Mouse (Mus musculus): Measurements from ENCODE around the gene Il17rb.

The Il17rb gene

DNA sequence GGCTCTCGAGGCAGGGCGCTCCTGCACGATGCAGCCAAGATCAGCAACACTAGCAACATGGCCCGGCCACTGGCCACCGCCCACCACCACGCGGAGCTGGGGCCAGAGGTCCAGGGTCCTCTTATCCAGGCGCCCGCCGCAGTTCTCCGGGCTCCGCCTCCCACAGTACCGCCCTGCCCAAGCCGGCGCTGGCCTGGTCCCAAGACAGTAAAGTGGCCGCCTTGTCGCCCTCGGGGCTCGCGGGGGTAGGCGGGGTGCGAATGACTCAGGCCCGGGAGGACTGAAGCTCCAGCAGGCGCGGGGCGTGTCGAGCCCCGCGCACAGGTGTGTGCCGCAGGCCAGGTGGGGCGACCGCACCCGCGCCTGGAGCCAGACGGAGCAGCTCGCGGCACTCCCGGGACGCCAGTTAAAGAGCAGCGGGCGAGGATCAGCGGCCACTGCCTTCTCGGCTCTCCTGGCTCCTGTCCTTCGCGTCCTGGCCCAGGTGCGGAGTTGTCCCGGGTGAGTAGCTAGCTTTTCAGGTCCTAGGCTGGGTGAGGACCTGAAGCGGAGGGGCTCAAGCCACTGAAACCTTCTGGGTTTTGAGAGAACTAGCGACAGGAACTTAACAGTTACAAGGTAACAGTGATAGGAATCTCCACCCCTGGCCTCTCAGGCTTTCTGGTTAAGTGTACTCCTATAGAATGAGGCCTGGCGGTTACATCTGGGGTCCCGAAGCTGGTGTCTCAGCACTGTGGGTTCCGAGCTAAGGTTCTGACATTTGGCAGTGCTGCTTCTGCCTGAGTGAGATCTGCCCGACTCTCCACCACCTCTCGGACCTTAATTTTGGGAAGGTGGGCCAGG lies at the start of gene Il17rb, which contains the start of gene Chdh:
Il17rb (minus strand) TSS at position 164 of the 843 bp plus-strand sequence.
Chdh (plus strand) TSS at position 291 of the 843 bp plus-strand sequence.
- peak; percentile 70 for DNase-seq (ENCODE audit: low spot score)

DNA sequence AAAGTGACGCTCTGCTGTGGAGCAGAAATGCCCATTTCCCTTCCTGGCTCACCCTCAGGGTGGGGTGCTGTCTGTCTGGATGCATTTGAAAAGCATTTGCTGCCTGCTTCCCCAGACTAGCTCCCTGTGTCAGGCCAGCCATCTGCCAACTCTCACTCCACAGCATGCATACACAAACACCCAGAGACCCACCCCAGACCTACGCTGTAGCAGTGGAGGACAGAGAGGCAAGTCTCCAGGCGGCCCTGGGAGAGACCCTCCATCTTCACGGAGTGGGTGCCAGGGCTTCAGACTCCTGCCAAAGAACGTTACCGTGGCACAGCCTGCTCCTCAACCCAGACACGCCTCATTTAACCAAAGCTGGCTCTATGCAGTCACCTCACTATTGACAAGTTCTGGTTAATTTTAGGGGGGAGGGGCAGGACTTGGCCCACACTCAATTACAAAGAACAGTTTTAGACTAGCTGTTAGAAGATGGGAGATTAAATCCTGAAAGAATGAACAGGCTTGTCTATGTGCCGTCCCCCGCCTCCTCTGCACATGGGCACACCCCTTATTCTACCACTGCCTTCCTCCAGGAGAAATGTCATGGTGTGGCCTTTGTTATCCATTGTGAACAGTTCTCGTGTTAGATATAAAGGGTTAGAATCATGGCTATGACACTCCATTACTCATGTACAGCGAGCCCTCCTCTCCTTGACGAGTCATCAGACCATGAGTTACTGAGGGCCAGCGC lies 47.5 kb upstream of the Il17rb start:
- peak; percentile 74 for DNase-seq (ENCODE audit: low spot score)

- no peak for DNase-seq (ENCODE audit: low spot score)
Observed at GRCm38 (mm10) chr14:30054922-30055321, 46.2 kb upstream of the Il17rb start.

GRCm38 (mm10) chr14:30050280-30050679 lies 41.6 kb upstream of the Il17rb start:
- no peak for DNase-seq (ENCODE audit: low spot score)

GRCm38 (mm10) chr14:30048049-30048448 lies 39.4 kb upstream of the Il17rb start:
- no peak for DNase-seq (ENCODE audit: low spot score)

GRCm38 (mm10) chr14:30046976-30047375 lies 38.3 kb upstream of the Il17rb start:
- DNase-seq (ENCODE audit: low spot score), result no peak

GRCm38 (mm10) chr14:30045704-30046220 lies 37.1 kb upstream of the Il17rb start:
- DNase-seq (ENCODE audit: low spot score), result no peak

DNA sequence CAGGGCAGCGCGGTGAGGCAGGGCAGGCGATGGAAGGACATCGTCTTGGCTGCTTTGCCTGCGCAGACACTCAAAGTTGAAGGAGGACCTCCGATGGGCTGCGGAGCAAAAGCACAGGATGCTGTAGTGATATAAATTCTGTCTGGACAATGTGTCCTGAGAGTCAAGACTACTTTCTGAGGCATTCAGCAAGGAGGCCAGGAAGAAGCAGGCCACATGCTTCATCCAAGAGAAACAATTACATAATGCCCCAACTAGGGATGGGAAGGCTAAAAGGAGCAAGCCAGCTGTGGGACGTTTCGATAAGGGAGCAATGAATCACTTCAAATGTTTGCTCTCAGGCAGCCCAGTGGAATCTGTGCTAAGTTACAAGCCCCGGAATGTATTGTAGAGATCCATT lies 36.5 kb upstream of the Il17rb start:
- peak; percentile 10 for DNase-seq (ENCODE audit: low spot score)

DNA sequence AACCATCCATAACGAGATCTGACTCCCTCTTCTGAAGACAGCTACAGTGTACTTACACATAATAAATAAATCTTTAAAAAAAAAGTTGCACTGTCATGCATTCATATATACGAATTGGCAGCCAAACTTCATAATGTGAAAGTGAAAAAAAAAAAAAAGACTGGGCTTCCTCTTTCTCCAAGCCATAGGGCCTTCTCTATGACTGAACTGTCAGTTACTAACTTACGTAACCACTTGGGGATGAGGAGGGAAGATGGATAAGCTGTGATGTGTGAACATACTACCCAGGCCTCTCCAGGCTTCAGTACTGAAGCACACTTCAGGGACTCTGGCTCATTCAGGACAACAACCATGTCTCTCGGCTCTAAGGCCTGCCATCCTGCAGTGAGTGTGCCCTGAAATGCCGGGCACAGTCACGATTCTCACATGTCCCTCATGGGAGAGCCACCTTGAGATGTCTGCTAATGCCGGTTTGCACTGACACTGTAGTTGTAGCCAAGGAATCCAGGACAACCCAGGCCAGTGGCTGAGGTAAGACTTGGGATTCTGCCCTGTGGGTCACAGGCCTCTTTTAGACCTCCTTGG lies 34.8 kb upstream of the Il17rb start:
- no peak for DNase-seq (ENCODE audit: low spot score)

DNA sequence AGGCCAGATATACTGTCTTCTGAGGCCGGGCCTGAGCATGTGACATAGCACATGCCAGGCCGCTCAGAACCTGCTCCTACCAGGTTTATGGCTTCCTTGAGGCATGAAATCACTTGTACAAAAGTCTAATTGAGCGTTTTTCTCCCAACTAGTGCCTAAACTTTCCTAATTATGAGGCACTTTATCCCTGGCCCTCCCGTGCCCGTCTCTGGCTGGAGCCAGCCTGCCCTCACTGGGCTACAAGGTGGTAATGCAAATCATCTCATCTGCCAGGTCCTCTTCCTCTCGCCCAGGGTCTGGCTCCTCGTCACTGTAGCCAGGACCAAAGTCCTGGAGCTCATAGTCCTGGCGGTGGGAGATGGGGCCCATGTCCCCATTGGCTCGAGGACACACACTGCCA lies 33.1 kb upstream of the Il17rb start:
- no peak for DNase-seq (ENCODE audit: low spot score)

DNA sequence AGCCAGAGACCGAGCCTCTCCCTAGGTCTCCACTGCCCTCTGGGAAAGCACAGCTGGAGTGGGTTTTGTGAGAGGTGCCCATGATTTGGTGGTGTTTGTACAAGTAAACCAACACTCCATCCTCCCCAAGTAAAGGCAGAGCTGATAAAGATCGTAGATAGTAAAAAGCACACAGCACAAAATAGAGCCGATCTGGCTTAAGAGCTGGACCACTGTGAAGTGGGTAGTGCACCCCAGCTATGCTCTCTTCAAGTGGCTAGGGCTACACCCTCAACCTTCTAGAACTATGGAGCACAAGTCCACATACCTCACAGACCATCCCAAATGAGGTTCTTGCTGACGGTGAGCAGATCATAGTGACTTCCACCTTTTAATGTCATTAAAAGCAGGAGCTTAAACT lies 30.7 kb upstream of the Il17rb start:
- no peak for DNase-seq (ENCODE audit: low spot score)

GRCm38 (mm10) chr14:30038431-30038830 lies 29.7 kb upstream of the Il17rb start:
- DNase-seq (ENCODE audit: low spot score), result no peak

- no peak for DNase-seq (ENCODE audit: low spot score)
Observed at GRCm38 (mm10) chr14:30033405-30033804, 24.7 kb upstream of the Il17rb start.

DNA sequence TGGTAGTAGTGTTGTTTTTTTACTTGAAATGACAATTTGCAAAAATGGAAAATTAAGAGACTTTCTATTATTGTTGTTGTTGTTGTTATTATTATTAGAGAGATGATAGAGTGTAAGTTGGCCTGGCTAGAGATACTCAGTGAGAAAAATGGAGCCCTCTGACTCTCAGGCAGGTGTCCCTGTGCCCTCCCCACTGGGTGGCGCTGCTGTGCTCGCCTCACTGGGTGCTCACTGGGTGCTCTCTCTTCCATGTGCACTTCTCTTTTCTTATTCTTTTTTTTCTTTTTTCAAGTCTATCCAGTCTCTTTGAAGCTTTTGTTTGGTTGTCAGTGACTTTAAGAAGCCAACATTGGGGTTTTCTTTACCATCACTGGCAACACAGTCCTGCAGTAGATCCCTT lies 18.7 kb upstream of the Il17rb start:
- DNase-seq (ENCODE audit: low spot score), result no peak

DNA sequence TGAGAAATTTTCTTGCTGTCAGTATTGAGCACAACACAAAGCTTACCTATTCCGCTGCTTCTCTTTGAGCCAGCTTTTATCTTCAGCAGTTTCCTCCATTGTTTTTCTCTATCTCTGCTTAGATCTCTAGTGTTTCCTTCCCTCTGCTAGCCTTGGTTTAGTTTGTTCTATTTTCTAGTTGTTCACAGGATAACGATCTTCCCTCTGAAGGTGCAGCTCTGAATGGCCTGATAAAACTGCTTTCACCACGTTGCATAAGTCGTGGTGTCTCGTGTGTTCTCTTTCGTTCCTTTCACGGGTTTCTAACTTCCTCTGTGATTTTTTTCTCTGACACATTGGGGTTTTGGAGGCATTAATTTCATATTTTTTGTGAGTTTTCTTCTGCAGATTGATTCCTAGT lies 15.7 kb upstream of the Il17rb start:
- peak; percentile 55 for DNase-seq (ENCODE audit: low spot score)

DNA sequence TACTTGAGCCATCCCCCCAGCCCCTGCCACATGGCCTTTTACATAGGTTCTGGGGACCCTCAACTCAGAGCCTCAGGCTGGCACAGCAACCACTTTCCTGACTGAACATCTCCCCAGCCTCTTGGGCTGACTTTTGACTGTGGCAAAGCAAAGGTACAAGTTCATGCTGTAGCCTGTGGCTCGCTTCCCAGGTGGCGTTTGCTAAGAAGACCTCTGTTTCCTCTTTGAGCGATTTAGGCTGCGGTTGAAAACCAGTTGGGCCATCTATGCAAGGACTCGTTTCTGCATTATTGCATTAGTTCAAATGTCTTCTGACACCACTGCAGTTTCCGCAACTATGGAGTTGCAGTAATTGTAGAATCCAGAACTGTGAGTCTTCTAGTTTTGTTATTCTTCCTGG lies 13.8 kb upstream of the Il17rb start:
- no peak for DNase-seq (ENCODE audit: low spot score)

GRCm38 (mm10) chr14:30019792-30020575 lies 11.3 kb upstream of the Il17rb start:
- DNase-seq (ENCODE audit: low spot score), result no peak

GRCm38 (mm10) chr14:30019375-30019774 lies 10.7 kb upstream of the Il17rb start:
- DNase-seq (ENCODE audit: low spot score), result no peak

DNA sequence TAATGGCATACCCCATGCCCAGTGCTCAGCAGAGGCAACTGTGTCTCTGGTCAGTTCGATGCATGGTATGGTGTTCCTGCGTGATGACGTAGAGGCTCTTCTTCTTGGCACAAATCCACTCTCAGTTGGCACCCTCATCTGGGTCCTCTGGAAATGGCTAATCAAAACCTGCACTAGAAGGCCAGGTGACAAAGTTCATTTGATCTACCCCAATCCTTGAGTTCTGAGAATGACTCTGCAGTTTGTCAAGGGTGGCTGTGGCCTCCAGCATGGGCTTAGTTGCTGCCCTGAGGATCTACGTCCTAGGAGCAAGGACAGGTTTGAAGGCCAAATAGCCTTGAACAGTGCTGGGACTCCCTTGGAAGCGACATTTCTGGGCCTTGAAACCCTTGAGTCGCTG lies 10.2 kb upstream of the Il17rb start:
- no peak for DNase-seq (ENCODE audit: low spot score)

GRCm38 (mm10) chr14:30018463-30018801 lies 9.7 kb upstream of the Il17rb start:
- no peak for DNase-seq (ENCODE audit: low spot score)

DNA sequence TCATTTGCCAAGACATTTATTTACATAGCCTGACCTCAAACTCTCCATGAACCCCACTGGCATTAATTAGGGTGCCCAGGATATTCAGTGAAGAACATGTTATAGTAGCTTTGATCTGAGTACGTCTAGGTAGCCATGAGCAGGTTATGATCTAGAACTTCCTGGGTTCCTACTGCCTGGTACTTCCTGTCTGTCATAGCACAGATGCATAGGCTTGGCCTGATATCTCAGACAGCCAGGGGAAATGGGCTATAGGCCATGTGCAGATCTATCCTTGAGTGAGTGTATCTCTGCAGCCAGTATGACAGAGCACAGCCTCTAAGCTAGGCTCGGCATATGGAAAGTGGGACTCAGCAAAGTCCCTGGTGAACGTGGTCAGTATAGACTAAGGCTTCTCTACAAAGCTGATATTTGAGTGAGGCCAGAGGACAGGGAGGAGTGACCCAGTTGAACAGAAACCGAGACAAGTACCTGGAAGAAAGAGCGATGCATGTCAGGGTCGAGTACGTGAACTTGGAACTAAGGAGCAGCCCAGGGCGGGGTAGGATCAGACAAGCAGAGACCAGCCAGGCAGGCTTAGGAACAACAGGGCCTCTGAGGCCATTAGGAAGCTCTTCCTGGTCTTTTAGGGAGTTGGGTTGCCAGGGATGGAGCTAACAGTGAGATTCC lies 9.2 kb upstream of the Il17rb start:
- no peak for DNase-seq (ENCODE audit: low spot score)
